In genomic region chr14:58174512-58174911, GRCm38 (mm10) we compare ENCODE assay signal across 13 mouse cellular contexts.
"Had no signal": no experiment of that assay in that cellular context is flagged by ENCODE, and none has a peak within 500 bp of the region (broad histone marks: within the 10 kb centered on the region; RNA-seq: fewer than 3 reads in every experiment).

No protein-coding gene starts in this region.

- H3K4me2 ChIP-seq: limb, embryonic 15.5 days; liver, embryonic 12.5 days; midbrain, embryonic 15.5 days; neural tube, embryonic 13.5 days had no signal

- H3K36me3 ChIP-seq: limb, embryonic 15.5 days; liver, embryonic 12.5 days; midbrain, embryonic 10.5 days; midbrain, embryonic 15.5 days; neural tube, embryonic 13.5 days had no signal

- H3K27me3 ChIP-seq: limb, embryonic 15.5 days; liver, embryonic 12.5 days; midbrain, embryonic 15.5 days; neural tube, embryonic 13.5 days had no signal

- H3K9ac ChIP-seq: limb, embryonic 15.5 days; liver, embryonic 12.5 days; midbrain, embryonic 15.5 days; neural tube, embryonic 13.5 days had no signal

- H3K4me3 ChIP-seq: limb, embryonic 15.5 days; liver, embryonic 12.5 days; midbrain, embryonic 10.5 days; midbrain, embryonic 15.5 days; neural tube, embryonic 13.5 days had no signal

- ATAC-seq: liver, embryonic 12.5 days; midbrain, embryonic 15.5 days had no signal

- H3K4me1 ChIP-seq: limb, embryonic 15.5 days; liver, embryonic 12.5 days; midbrain, embryonic 10.5 days; midbrain, embryonic 15.5 days; neural tube, embryonic 13.5 days had no signal

- H3K27ac ChIP-seq: limb, embryonic 15.5 days; liver, embryonic 12.5 days; midbrain, embryonic 10.5 days; midbrain, embryonic 15.5 days; neural tube, embryonic 13.5 days had no signal

- H3K9me3 ChIP-seq: limb, embryonic 15.5 days; liver, embryonic 12.5 days; midbrain, embryonic 10.5 days; midbrain, embryonic 15.5 days; neural tube, embryonic 13.5 days had no signal

- DNase-seq: kidney, adult 9 months; kidney, postnatal 36 days; layer of hippocampus, adult 9-11 months; layer of hippocampus, postnatal 36 days; lung, postnatal 10 days; lung, postnatal 4 days; retina, postnatal 1 day; thymus, postnatal 36 days had no signal
